Mouse (Mus musculus) lung, adult 2 months (tissue): ENCODE measurements around the gene Ankmy1. TPM values are rescaled to one million over a fixed set of nuclear protein-coding genes. Genes with fewer than 3 reads are reported as not detected.

Experiments used
- DNase-seq: peaks from one replicate; pipeline ENCODE4 v3.0.0; 2022
- H3K4me1 ChIP-seq: fragments of 200-500 bp; 2 replicates; pipeline ENCODE4 v1.6.1; 2011; ENCODE audit warnings: low read length; ENCODE audit not compliant: control insufficient read depth, insufficient read depth
- H3K4me3 ChIP-seq: fragments of 200-500 bp; replicated peaks from 2 replicates; pipeline ENCODE3; 2011; ENCODE audit warnings: low read depth, mild to moderate bottlenecking, control low read depth, low read length; ENCODE audit errors: extremely low read depth
- CTCF ChIP-seq: fragments of 200-500 bp; IDR thresholded peaks from 2 replicates; pipeline ENCODE4 v1.5.1; 2011; ENCODE audit warnings: mild to moderate bottlenecking, low read length, control low read depth; ENCODE audit not compliant: insufficient read depth
- POLR2A ChIP-seq: fragments of 200-500 bp; IDR thresholded peaks from 2 replicates; pipeline ENCODE4 v1.6.1; 2011; ENCODE audit warnings: low read depth, mild to moderate bottlenecking, control low read depth, low read length, borderline replicate concordance; ENCODE audit errors: extremely low read depth
- WGBS: fragments of 180-500 bp; shearing (Covaris S2); methylation state at CpG from one replicate; pipeline ENCODE4 v1.1.7; 2018; 5-methylcytosine and 5-hydroxymethylcytosine counted together
- polyA plus RNA-seq: library from polyadenylated mRNA; depleted of rRNA; stranded (reverse); fragments of >200 nt; gene quantifications from 2 replicates; pipeline ENCODE4 v1.2.3, GENCODE M21; 2012

The Ankmy1 gene
- polyA plus RNA-seq, 1 experiment = 1.5 TPM

DNA sequence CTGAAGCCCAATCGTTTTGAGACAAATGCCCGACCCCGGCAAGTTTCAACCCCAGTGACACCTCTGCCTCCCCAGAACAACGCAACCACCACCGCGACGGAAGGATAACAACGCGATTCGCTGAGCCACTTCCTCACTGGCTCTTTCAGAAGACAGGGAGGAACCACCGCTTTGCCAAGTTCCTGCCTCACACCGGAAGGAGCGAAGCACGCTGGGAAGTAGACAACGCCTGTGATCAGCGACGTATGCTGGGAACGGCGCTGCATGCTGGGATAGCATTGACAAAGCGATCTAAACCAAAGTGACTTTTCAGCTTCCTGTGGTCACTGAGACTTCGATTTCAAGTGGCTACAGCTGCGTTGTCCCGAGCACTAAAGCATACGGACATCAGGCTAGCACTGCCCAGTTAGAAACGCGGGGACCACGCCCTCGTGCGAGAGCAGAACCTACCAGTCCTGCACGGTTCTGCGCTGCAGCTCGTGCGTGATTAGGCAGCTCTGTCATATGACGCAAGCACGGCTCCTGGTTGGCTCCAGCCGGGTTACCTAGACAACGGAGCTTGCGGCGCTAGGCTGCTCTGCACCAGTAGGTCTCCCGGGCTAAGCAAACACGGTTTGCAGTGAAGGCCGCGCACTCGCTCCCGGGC, 31.6 kb upstream of the Ankmy1 start, which contains the start of gene Capn10:
Capn10 (plus strand) TSS at position 195 of the 646 bp plus-strand sequence.
- Histone ChIP-seq H3K4me1 (peaks cover 9% of the 10 kb centered on the region), H3K4me3 (peak within 1 kb of the TSS; percentile 70)
- peak; percentile 95 for DNase-seq
- under 1% methylated on average over 45 of the region's 45 CpGs for WGBS
- TF ChIP-seq POLR2A (peak; percentile 87), CTCF (no peak)

DNA sequence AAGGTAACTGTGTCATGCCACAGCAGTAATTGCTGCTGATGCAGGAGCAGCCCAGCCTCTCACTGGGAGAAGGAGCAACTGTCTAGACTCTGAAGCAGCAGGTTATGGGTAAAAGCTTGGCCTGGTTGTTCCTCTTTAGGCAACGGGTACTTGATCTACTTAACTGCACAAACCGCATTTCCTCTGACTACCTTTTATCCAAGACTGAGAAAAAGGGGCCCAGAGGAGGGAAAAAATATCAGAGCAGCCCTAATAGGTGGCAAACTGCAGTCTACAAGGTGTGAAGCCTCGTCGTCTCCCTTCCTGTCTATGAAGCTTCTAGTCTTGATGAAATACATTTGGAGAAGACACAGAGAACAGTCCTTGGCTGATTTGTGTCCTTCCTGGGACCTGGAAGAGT, 30.9 kb upstream of the Ankmy1 start:
- H3K4me3 ChIP-seq = peak overlapping the region; percentile 70
- no peak for TF ChIP-seq CTCF
- 62% methylated on average over 4 of the region's 4 CpGs for WGBS
- DNase-seq = no peak
- peaks cover 9% of the 10 kb centered on the region for H3K4me1 ChIP-seq

DNA sequence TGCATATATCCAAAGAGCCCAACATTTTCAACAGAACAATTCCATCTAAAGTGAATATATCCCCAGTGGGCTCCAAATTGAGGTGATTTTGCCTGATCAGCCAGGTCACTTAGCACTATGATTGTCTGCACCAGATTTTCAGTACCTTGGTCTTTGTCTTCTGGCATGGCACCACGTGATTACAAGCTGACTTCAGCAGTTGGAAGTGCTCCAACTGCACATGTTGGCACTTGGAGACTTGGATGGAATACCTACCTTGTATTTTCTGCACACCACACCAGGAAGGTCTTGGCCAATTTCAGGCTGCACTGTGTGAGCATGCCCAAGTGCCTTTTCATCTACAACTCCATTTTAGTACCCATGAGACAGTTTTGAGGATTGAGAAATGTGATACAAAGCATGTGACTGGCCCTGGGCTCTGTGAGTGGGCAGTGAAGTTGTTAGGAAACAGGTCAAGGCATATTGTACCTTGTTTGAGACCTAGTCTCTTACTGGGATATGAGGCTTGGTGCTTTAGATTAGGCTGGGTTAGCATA, 27.5 kb upstream of the Ankmy1 start:
- WGBS = 11% methylated on average over 1 of the region's 1 CpGs
- Histone ChIP-seq H3K4me1 (peaks cover 5% of the 10 kb centered on the region), H3K4me3 (no peak overlapping the region)
- TF ChIP-seq CTCF (no peak), POLR2A (no peak)
- DNase-seq = no peak

DNA sequence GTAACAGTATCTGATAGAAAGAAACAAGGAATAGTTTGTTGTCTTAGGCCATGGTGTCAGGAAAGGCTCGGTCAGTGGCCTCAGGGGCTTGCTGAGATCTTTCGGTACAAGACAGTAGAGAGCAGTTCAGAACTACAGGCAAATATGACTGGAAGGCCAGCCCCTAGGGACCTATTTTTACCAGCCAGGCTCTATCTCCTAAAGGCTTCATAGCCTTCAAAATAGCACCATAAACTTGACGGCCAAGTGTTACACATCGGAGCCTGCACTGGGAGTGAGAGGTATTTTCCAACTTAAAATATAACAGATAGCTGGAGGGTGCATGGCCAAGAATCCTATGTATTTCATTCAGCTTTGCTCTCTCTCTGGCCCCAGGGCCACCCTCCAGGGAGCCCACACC, 18.8 kb upstream of the Ankmy1 start:
- WGBS = 90% methylated on average over 4 of the region's 4 CpGs

DNA sequence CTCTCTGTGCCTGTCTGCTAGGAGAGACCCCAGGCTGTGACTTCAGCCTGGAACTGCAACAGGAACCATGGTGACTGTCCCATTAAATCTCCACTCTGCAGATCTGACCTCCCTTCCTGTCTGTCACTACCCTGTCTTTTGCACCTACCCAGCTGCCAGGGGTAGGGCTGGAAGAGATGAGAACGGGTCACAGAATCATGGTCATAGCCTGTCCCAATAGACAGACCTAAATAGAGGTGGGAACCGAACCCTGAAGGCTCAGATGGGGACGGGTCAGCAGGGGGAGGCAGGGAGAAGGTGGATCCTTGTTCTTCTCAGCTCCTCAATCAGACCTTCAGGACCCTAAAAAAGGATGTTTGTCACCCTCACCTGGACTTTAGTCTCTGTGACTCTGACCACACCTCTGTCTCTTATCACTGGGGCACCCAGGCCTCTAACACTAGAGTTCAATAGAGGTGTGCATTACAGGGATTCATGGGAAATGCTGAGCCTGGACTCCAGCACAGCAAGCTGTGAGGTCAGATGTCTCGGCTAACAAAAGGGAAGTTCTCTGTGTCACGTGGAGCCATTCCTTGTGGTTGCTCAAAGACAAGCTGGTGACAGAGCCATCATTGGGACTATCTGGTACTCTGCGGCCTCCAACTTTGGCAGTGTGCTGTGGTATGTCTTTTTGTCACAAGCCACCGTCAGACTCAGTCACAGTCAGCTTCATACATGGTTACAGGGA, 17.9 kb upstream of the Ankmy1 start:
- TF ChIP-seq CTCF = no peak
- TF ChIP-seq POLR2A = no peak
- WGBS = 76% methylated on average over 7 of the region's 7 CpGs

More for the DNA sequence above, 18.8 kb upstream of the Ankmy1 start:
- H3K4me1 ChIP-seq = no peaks in the 10 kb centered on the region
- TF ChIP-seq CTCF (no peak), POLR2A (no peak)
- no peak for DNase-seq
- no peak overlapping the region for H3K4me3 ChIP-seq

DNA sequence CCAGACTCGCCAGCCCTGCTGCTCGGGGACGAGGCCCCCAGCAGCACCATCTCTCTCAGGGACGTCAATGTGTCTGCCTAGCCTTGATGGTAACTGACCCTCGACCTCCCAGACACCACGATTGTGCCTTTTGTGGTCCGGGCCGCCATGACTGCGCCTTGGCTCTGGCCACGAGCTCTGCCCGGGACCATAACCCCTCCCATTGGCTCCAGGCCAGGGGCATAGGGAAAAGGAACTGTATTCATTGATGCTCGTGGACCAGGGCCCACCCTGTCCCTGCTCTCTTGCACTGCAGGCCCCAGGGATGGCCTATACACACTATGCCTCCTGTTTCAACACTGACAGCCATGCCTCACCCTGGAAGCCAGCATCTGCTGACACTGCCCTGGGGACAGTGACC, 17.1 kb upstream of the Ankmy1 start:
- WGBS = 69% methylated on average over 12 of the region's 12 CpGs
- Histone ChIP-seq H3K4me3 (no peak overlapping the region), H3K4me1 (no peaks in the 10 kb centered on the region)
- no peak for DNase-seq
- no peak for TF ChIP-seq POLR2A
- TF ChIP-seq CTCF = no peak

More for the DNA sequence above, 17.9 kb upstream of the Ankmy1 start:
- Histone ChIP-seq H3K4me1 (no peaks in the 10 kb centered on the region), H3K4me3 (no peak overlapping the region)
- DNase-seq = no peak

DNA sequence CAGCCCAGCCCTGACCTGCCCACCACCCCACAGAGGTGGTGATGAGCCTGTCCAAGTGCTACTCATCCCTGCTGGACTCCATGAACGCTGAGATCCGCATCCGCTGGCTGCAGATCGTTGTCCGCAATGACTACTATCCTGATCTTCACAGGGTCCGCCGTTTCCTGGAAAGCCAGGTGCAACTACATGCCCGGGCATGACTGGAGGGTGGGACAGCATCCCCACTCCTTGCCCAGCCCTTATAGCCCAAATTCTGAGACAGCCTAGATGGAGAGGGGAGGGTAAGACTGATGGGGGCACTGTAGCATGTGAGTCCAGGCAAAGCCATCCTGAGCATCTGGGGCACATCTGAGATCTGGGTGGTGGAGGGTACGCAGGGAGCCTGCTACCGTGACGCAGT, 16.4 kb upstream of the Ankmy1 start:
- no peak overlapping the region for H3K4me3 ChIP-seq
- no peak for DNase-seq
- WGBS = 97% methylated on average over 11 of the region's 11 CpGs
- H3K4me1 ChIP-seq = no peaks in the 10 kb centered on the region
- TF ChIP-seq CTCF (no peak), POLR2A (no peak)

DNA sequence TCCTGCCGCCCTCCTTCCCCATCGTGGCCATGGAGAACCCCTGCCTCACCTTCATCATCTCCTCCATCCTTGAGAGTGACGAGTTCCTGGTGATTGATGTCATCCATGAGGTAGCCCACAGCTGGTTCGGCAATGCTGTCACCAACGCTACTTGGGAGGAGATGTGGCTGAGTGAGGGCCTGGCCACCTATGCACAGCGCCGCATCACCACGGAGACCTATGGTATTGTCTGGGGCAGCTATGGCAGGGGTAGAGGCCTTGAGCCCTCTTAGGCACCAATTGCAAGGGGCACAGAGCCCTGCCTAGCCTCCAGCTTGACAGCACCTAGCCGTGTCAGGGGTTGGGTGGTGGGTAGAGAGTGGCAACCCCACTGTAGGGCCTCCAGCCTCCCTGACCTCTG, 14.0 kb upstream of the Ankmy1 start:
- WGBS = 90% methylated on average over 9 of the region's 9 CpGs
- TF ChIP-seq POLR2A (no peak), CTCF (no peak)
- Histone ChIP-seq H3K4me1 (peaks cover 12% of the 10 kb centered on the region), H3K4me3 (no peak overlapping the region)
- no peak for DNase-seq

DNA sequence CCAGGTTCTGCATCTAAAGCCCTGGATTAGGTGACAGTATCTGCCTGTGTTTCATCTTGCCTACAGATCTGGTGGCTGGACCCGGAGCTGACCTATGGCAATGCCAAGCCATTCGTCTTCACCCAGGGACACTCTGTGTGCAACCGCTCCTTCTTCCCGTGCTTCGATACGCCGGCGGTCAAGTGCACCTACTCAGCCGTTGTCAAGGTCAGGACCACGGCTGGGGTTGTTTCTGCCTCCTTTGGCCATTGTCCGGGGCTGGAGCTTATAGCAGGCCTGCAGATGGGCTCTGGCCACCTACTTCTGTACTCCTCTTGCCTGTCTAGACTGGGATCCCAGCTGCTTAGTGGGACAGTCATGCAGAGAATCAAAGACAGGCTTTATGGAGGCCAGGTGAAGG, 12.3 kb upstream of the Ankmy1 start:
- WGBS = 92% methylated on average over 11 of the region's 11 CpGs
- Histone ChIP-seq H3K4me3 (no peak overlapping the region), H3K4me1 (peaks cover 15% of the 10 kb centered on the region)
- no peak for DNase-seq
- TF ChIP-seq POLR2A = no peak
- no peak for TF ChIP-seq CTCF

DNA sequence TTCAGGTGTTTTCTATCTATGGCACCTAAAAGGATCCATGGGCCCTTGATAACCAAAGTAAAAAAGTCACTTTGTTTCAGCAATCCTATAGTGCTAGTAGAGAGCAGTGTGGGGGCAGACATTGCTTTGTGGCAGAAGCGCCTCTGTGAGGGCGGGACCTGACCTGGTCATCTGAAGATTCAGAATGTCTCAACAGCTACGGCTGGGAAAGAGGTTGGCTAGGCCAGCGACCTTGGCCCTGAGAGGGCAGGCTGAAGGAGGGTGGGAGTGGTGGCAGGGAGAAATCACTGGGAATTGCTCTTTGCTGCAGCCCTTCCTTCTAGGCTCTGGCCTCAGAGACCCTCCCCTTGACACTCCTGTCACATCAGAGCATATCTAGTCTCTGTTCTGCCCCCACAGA, 11.5 kb upstream of the Ankmy1 start:
- no peak for DNase-seq
- WGBS = 81% methylated on average over 4 of the region's 4 CpGs
- Histone ChIP-seq H3K4me1 (peaks cover 20% of the 10 kb centered on the region), H3K4me3 (no peak overlapping the region)
- TF ChIP-seq CTCF (no peak), POLR2A (no peak)
